Mouse (Mus musculus): ENCODE results near the gene Klra2. TPM values are rescaled to one million over a fixed set of nuclear protein-coding genes. Genes with fewer than 3 reads are reported as not detected.
"Not testable (repeated sequence)": the region's sequence is repeated elsewhere in the genome, so short reads cannot be mapped to it uniquely, and the experiment has no call there.

Gene Klra2
- under 1 TPM; 0.73 to 0.84 TPM for total RNA-seq (2021)
- long read RNA-seq, experiment 1: 0 reads
- long read RNA-seq, experiment 2: 0 reads

GRCm38 (mm10) chr6:131247206-131247605, at the start of gene Klra2:
Klra2 (minus strand) TSS chr6:131247362.
- DNase-seq (ENCODE audit: low spot score in 2 of 2): no peak

DNA sequence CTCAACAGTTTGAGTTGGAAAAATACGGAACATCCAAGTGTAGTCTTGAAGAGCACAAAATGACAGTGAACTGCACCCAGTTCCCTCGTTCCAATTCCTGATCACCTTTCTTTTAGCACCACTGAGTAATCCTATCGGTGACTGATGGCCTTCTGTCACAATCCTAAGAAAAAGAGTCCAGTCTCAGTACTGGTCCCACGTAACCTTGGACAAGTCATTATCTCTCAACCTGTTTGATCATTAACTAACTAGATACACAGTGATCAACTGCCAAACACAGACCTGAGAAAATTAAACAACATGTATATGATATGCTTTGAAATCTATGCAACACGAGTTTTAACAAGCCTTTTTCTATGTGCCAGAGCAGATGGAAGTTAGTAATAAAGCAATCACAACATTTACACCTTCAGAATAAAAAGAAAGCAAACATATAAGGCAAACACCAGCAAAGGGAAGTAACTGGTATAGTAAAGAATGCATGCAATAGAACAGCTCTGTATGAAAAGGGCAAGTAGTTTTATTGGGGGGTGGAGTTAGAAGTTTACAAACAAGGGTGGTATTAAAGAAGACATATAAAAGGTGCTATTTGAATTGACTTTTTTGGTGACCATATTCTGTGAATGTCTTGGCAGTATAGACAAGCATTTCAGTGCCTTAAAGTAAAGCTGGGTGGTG, 47.4 kb upstream of the Klra2 start:
- DNase-seq (ENCODE audit: low spot score in 2 of 2): no peak

- no peak for DNase-seq (ENCODE audit: low spot score in 2 of 2)
Observed at GRCm38 (mm10) chr6:131293916-131294315, 46.8 kb upstream of the Klra2 start.

GRCm38 (mm10) chr6:131292991-131293788, 46.0 kb upstream of the Klra2 start, which contains the start of gene Magohb:
Magohb (minus strand) TSS chr6:131293244.
- peak; percentile 63 to 84 for DNase-seq (ENCODE audit: low spot score in 2 of 2)

DNA sequence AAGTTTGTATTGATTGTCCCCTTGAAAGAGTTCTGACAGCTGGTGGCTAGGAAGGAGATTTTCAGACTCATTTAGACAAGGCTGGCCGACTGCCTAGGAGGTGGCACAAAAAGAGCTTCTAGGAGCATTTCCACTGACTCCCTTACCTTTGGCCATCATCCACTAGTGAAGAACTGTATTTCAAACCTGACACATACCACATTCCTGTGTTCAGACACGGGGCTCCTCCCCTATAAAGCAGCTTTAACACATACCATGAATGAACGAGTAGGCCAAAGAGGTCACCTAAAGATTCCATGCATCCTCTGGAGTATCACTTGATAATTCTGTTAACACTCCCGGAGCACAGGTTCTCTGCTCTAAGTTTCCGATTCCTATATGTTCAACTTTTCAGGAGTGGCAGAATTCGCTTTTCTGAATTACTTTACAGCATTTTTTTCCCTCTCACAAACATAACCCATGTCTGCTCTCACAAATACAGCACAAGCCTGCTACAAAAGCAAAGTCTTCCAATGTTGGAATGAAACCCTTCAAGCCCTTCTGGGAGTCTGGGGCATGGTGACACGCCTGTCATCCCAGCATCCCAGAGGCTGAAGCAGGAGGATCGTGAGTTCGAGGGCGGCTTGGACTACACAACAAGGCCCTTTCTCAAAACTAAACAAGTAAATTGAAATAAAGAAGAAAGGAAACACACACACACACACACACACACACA, 45.3 kb upstream of the Klra2 start:
- DNase-seq (ENCODE audit: low spot score in 2 of 2): no peak

- no peak for DNase-seq (ENCODE audit: low spot score in 2 of 2)
Observed at GRCm38 (mm10) chr6:131290430-131290829, 43.3 kb upstream of the Klra2 start.

GRCm38 (mm10) chr6:131278160-131278559, 31.0 kb upstream of the Klra2 start:
- DNase-seq (ENCODE audit: low spot score in 2 of 2): not testable (repeated sequence)

GRCm38 (mm10) chr6:131276659-131277058, 29.5 kb upstream of the Klra2 start:
- DNase-seq (ENCODE audit: low spot score in 2 of 2): no peak

- DNase-seq (ENCODE audit: low spot score in 2 of 2): no peak
Observed at GRCm38 (mm10) chr6:131272311-131272710, 25.1 kb upstream of the Klra2 start.

- DNase-seq (ENCODE audit: low spot score in 2 of 2): no peak
Observed at GRCm38 (mm10) chr6:131270312-131270711, 23.1 kb upstream of the Klra2 start.

DNA sequence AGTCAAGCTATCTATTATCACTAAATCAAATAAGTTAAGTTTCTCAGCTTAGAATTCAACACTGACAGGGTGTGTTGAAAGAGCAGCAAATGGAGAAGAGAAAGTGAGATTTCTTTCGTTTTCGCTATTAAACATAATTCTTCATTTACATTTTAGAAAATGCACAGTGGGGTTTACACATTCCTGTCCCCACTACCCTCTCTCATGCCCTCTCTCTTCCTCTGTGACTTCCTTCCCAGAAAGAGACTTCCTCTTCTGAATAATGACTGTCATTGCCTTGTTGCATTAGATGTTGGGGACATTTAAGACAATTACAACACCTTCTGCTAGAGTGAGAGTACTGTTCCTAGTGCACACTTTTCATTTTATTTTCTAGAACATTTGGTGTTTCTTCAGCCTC, 22.4 kb upstream of the Klra2 start:
- no peak for DNase-seq (ENCODE audit: low spot score in 2 of 2)

- DNase-seq (ENCODE audit: low spot score in 2 of 2): no peak
Observed at GRCm38 (mm10) chr6:131264175-131264574, 17.0 kb upstream of the Klra2 start.

- no peak for DNase-seq (ENCODE audit: low spot score in 2 of 2)
Observed at GRCm38 (mm10) chr6:131262778-131263177, 15.6 kb upstream of the Klra2 start.

- no peak for DNase-seq (ENCODE audit: low spot score in 2 of 2)
Observed at GRCm38 (mm10) chr6:131262009-131262408, 14.8 kb upstream of the Klra2 start.

DNA sequence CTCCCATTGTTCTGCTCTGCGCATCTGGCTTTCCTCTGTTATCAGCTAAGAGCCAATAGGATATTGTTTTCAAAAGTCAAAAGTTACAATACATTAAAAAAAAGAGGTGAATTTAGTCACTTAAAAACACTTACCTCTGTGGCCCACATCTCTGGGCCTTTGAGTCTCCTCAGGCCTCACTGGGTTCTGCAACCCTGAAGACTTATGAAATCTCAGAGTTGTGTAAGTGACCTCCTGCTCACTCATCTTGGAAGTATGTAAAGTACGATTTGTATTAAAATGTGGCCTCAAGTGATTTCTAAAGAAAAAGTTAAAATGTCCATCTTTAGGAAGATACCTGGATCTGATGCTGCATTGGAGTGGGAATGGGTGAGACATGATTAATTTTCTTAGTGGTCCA, 2.1 kb downstream of the Klra2 start:
- no peak for DNase-seq (ENCODE audit: low spot score in 2 of 2)

Other genes with a start within 250 kb of the Klra2 start
- 10 to 100 TPM; 20.9 to 22.9 TPM for gene Magohb, start 45.9 kb upstream of the Klra2 start, total RNA-seq (2021)
- gene Styk1, start 106.2 kb upstream of the Klra2 start, total RNA-seq (2021): under 1 TPM; 0.59 to 0.76 TPM
- gene Ybx3, start 141.1 kb upstream of the Klra2 start, total RNA-seq (2021): 100 to 1,000 TPM; 197 to 198 TPM
- not detected for gene 5430401F13Rik, start 239.0 kb upstream of the Klra2 start, total RNA-seq (2021)
- not detected for gene Gm6619, start 239.0 kb upstream of the Klra2 start, total RNA-seq (2021)